Mouse (Mus musculus): ENCODE measurements around the gene Pttg1ip.

The Pttg1ip gene

DNA sequence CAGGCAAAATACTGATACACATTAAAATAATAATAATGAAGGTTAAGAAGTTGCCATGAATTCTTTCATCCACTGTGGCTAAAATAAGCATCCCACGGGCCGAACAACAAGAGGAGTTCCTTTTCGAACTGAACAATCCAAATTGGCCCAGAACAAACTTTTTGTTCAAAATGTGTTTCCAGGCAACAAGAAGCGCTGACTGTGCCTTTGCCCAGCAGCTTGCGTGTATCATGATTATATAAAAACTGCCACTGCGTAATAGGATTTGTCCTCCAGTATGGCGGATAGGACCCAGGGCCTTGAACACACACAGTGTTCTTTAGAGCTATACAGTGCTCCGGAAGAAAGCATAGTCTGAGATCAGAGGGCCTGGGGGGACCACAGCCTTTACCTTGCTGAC lies 27.1 kb downstream of the Pttg1ip start:
- no peak for DNase-seq

DNA sequence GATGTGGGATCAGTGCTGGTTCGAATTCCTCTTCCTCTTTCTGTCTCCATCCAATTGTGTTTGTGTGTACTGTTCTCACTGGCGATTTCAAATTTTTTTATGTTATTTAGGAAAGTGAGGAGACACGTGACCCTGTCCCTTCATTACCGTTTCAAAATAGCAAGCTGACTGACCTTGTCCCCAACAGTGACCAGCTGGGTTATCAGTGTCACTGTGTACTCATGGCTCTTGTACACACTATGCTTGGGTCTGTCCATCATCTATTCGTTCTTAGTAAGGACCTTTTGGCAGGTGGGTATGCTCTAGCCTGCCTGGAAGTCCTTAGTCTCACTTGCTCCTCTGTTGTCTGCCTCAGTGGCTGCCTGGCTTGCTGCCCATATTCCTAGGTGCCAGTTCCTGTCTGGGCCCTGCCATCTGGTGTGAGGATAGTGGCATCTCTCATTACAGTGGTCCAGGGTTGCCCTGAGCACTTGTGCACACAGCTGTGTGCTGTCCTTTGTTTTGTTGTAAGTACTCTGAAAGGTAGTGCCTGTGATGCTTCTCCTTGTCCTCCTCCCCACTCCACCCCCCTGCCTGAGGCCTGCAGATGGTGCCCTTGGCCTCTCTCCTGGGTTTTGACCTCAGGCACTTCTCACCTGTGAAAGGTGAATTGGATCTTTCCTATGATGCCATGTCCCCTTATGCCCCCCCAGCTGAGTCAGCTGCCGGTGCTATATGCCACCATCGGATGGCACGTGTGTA lies 28.9 kb downstream of the Pttg1ip start:
- no peak for DNase-seq

DNA sequence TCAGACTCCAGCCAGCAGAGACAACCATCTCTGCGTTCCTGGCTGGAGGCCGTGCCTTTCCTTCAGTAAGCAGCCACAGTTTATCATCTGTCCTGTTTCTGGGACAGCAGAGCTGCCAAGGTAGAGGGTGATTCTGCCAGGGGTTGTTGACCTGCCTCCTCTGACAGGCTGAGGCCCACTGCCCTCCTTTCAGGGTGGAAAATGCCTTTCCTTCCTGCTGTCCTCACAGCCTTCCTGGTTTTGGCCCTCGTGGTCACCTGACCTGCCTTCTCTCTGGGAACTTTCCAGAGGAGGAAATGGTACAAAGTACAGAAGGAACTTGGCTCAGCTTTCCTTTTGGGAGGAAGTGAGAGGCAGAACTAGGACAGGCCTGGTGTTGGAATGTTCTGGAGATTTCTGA lies 31.9 kb downstream of the Pttg1ip start:
- peak; percentile 99 for DNase-seq

DNA sequence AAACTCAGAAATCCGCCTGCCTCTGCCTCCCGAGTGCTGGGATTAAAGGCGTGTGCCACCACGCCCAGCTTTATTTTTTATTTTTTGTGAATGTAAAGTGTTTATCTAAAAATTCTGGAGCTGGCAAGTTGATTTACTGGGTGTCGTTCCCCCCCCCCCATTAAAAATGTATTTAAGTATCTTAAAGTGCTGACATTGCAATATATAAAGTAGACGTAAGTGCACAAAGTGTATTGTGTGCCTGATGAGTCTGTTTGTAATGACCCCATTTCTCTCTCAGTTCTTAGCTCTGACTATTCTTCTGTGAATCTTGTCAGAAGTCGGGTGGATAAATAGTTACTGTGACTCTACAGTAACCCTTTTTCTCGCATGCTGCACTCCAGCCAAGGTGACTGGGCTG lies 34.1 kb downstream of the Pttg1ip start:
- no peak for DNase-seq

DNA sequence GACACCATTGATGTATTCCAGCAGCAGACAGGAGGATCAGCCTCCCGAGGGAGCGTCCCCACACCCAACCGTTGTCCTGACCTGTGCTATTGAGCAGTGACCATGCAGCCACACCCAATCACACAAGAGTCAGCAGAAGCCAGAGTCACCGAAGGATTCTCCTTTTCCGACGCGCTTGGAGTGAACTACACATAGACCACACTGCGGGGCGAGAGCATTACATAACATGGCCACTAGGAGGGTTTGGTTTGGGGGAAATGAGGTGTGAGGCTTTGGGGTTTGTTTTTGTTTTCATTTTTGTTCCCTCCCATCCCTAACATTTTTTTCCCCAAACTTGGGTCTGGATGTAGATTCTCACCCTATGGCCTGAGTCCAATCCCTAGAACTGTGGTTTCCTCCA lies 34.6 kb downstream of the Pttg1ip start:
- no peak for DNase-seq

DNA sequence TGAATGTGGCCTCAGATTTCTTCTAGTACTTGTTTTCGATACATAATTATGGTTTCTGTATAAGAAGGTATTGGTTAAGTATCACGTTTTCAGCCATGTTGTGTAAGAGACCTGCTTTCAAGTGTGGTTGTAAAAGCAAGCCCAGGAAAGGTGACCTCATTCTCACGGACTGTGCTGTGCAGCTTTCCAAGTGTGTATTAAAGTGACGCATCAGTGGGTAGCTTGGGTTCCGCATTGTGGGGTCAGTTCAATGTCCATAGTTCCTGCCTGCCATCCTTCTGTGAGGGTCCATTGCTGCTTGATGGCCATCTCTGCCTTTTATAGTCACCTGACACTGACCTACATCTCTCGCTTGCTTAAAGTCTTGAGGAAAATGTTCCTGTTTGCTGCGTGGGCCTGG lies 35.4 kb downstream of the Pttg1ip start:
- DNase-seq, result no peak

DNA sequence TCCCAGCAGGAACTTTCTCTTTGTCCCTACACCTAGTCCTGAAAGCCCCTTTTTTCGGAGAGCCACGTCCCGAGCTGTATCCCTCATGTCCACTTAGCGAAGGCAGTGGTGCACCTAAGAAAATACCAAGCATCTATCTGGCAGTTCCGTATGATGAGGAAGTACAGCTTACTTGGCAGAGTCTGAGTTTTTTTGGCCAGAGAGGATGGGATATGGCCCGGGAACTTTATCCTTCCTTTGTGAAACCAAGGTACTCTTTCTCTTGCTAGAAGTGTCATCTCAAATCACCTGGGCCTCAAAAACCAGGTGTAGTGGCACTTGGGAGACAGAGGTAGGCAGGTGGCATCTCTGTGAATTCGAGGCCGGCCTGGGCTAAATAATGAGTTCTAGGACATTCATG lies 40.0 kb downstream of the Pttg1ip start:
- no peak for DNase-seq

DNA sequence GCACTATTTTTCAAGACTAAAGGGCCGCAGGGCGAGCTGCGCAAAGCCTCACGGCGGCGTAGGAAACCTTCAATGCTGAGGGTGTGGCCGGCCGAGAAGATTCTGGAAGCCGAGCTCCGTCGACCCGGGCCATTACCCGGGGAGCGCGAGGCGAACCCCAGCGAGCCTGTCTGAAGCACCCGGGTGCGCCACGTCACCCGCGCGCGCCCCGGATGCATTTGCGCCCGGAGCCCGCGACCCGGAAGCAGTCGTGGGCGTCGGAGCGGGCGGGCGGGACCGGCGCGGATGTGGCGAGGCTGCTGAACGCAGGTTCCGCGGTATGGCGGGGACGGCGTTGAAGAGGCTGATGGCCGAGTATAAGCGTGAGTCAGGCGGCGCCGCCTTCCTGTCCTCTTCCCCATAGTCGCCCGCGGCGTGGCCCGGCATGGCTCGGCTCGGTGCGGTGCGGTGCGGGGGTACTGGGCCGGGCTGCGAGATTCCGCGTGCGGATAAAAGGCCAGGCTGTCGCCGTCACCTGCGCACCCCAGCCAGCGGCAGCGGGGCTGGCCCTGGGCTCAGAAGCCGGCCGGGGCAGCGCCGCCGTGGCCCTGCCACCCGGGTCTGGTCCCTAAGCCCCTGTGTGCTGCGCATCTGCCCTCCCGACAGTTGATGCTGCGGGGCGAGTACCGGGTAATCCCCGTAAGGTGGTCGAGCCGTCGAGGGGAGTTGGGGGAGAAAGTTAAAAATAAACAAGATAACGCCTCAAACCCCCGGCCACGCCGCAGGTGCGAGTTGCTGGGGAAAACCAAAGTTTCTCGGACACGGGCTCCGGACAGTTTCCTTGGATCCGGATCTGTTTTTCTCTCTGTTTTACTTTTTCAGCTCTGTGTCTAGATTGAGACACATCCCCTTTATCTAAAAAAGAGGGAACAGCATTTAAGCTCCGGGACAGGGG lies 40.8 kb downstream of the Pttg1ip start, which contains the start of gene Ube2g2:
Ube2g2 (plus strand) TSS at position 221 of the 934 bp plus-strand sequence.
- peak; percentile 99 for DNase-seq

DNA sequence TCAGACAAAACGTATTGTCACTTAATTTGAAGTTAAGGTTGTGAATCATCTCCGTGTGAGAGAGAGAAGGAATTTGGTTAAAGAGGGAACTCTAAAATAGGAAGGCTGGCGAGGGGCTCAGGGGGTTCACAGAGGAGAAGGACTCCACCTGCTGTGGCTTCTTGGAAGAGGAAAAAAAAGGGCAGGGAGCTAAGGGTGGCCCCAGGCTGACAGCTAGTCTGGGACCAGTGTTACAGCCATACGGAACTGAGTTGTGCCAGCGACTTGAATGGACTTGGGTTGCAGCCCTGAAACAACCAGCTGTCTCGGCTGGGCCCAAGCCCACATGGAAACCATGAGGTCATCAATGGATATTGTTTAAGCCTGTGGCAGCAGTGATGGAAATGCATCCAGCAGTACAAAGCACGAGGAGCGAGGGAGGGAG lies 41.6 kb downstream of the Pttg1ip start:
- peak; percentile 97 for DNase-seq

DNA sequence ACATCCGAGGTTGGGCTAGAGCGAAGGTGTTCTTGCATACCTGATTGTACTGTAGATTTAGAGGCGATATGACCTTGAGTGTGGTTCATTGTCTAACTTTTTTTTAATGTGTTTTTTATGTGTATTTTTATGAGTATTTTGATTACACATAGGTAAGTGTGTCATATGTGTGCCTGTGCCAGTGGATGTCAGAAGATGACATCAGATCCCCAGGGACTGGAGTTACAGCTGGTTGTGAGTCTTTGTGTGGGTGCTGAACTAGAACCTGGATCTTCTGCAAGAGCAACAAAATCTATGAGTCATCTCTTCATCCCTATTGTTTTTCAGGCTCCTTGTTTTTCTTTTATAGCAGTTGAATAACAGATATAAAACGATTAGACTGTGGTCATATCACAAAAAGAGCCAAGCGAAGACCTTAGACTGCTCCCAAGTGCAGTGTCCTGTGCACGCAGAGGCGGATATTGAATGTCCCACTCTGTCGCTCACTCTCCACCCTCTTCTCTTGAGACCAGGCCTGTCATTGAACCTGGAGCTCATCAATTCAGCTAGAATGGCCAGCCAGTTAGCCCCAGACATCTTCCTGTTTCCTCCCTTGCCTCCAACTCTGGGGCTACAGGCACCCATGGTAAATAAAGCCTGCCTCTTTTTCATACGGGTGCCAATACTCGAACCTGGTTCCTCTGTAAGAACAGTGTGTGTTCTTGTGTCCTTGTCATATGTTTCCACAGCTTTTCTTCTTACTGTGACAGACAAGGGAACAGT lies 42.3 kb downstream of the Pttg1ip start:
- peak; percentile 92 for DNase-seq

DNA sequence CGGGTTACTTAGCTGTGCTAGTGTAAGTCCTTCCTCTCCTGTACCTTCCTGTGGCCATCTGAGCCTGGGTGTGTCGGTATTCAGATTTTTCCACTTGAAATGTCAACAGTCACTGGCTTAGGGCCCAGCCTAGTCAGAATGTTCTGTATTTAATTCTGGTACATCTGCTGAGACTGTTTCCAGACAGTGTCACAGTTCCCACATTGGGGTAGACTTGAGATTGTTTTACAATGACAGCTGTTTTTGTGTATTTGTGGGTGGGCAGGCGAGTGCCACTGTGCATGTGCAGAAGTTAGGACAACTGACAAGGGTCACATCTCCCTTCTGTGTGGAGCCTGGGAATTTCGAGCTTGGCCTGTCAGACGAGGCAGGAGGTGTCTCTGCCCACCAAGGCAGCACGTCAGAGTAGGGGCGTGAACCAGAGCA lies 43.1 kb downstream of the Pttg1ip start:
- DNase-seq, result peak; percentile 98

DNA sequence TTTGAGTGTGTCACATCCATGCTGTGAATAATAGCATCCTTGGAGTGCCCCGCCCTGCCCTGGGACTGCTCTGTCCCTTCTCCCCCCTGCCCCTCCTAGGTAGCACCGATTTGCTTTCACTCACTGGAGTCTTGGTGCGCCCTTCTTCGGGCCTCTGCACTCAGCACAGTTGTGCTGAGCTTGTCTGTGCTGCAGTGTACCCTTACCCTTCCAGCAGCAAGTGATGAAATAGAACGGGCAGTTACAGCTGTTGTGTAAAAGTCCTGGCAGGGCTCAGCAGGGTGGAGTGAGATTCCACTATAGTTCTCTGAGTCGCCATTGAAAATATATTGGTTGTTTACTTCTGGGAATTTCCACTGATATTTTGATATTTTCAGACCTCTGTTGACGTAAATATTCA lies 44.5 kb downstream of the Pttg1ip start:
- peak; percentile 94 for DNase-seq

DNA sequence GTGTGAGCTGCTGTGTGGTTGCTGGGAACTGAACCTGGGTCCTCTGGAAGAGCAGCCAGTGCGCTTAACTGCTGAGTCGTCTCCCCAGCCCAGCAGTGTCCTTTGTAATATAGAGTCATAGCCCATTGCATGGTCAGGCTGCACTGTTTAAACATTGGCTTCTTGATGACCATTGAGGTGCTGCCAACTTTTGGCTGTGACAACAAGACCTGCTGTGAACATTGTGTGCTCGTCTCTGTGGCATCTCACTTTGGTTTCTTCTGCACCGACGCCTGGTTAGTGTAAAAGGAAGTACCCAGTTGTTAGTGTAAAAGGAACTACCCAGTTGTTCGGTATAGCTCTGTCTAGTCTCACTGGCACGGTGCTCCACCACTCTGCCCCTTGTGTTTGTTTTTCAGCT lies 45.1 kb downstream of the Pttg1ip start:
- DNase-seq, result no peak

DNA sequence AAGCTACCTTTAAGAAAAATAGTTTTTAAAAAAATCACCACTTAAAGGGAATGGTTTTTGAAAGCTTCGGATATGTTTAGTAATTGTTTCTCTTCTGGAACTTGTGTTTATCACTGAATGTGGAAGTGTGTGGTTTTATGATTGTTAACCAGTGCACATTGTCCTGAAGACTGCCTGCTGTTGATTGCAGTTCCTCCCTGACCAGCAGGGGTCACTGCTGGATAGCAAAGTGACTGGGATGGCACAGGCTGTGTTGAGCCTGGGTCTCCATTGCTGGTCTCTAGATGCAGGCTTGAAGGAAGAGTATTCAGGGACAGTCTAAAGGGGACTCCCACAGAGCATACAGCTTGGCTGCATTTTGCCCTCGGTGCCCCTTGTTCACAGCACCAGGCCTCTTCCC lies 46.0 kb downstream of the Pttg1ip start:
- peak; percentile 95 for DNase-seq

DNA sequence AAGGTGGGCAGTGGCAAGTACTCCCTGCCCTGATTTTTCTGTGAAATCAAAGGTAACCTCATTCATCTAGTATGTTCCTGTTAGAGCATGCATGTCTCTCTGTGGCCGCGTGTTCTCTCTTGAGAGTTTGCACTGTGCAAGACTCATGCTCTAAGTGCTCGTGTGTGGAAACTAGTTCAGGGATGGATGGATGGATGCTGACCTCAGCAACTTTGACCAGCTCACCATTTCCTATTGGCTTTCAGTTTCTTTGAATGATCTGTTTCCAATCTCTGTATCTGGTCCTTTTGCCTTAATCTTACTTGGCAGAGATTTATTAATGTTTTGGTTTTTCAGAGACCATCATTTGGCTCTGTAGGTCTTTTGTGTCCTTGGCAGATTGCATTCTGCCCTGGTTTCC lies 47.6 kb downstream of the Pttg1ip start:
- peak; percentile 85 for DNase-seq

DNA sequence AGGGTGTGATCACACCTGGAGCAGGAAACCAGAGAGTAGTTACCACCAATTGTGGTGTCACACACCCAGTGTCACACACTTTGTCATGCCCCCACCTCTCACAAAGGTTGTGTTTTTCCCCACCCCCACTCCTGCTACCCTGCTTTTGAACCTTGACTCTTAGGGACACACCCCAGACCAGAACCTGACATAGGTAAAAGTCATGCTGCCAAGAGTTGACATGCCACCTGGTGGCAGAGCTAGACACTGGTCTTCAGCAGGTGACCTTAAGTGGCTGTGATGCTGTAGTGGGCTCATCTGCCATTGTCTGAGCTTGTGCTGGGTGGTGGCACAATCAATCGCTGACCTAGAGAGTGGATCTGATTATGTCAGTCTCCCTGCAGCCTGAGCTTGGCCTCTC lies 48.5 kb downstream of the Pttg1ip start:
- DNase-seq, result peak; percentile 85

DNA sequence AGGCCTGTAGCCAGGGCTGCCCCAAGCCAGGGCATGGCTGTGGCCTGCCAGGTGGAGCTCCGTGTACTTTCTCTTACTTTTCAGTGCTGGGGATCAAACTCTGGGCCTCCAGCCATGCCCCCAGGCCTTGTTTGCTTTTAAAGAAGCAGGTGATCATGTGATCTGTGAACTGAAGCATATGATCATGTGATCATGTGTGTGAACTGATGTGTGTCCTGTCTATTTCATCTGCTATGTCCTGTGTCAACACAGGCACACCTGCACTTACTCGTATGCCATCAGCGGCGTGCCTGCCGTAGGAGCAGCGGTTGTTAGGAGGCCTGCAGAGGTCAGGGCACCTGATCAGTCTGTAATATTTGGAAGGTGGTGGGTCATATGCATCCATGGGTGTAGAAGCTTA lies 52.5 kb downstream of the Pttg1ip start:
- DNase-seq, result no peak

DNA sequence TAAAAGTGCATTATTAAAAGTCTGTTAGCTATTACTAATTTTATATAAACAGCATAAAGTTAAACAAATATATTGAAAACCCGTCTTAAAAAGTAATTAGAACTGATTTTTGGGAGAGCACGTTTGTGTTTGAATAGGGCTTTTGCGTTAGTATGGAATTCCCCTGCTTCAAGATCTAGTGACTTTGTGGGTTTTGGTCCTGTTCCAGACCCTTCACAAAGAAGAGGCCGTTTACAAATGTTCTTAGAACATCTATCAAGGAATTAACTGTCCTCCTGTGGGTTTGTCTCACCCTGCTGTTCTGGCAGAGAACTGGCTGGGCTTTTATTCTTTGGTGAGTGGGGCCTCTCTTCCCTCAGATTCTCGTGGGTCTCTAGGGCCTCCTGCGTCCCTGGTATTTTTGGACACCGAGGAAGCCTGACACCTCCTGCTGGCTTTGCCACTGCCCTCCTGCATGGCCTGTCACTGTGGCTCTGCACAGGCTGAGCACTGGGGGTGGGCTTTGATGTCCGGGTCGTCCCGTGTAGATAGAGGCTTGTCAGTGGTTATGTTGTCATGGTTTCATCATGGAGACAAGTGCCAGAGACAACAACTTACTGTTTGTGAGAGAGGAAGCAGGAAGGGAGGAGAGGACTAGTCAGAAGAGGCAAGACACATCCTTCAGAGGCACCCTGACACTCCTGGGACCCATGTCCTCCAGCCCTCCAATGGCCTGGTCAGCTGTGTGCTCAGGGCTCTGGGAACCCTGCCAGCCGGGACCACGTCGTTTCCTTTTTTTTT lies 53.1 kb downstream of the Pttg1ip start:
- peak; percentile 96 for DNase-seq

DNA sequence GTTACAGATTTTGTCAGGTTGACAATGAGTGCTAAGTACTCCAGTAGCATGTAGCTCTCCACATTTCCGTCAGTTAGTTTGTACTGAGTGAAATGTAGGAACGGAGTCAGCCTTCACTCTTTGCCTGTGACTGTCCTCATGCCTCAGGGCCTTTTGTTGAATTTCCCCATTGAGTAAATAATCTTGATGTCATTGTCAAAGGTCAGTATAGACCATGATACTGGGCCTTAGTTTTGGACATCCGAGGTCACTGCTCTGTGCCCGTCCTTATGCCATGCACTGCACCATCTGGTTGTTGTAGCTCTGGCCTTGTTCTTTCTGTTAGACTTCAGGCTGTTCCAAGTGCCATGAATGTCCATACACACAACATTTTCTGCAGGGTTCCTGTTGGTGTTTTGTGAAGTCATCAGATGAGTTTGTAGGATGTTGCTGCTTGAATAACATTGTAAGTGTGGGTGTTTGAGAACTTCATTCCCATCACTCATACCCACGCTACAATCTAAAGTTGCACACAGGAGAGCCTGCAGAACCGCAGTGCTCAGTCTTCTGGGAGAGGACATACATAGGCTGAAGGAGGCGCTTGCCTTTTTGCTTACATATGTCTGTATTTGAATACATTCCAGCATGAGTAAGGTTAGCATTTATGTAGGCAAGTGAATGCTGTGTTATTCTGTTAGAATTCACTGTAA lies 54.9 kb downstream of the Pttg1ip start:
- no peak for DNase-seq

DNA sequence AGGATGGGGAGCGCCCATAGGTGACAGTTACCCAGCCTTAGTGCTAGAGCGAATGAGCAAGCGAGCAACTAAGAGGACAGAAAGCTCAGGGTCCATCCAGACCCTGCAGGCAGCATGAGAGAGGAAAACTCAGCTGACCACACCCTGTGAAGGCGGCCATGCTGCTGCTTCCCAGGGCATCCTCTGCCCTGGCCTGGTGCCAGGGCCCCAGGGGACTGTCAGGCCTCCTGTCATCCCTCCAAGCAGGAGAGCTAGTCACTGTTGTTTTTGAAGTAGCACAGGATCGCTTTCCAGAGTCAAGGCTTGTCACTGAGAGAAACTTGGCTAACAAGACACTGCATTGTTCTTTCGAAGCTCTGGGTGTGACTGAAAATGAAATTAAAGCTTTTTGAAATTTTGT lies 57.4 kb downstream of the Pttg1ip start:
- DNase-seq, result peak; percentile 86

DNA sequence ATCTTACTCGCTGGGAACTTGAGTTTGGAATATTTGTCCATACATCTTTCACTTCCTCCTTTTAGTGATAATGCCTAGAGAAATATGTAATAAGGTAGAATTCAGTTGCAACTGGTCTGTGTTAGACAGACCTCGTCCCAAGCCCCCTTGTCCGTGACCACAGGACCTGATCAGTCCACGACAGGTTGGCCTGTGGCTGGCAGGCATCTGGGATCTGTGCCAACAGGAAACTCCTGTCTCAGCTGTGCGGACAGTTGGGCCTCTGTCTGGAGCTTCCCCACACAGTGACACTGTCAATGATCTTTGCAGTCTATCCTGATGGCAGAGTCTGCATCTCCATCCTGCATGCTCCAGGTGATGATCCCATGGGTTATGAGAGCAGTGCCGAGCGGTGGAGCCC lies 61.6 kb downstream of the Pttg1ip start:
- DNase-seq, result no peak

DNA sequence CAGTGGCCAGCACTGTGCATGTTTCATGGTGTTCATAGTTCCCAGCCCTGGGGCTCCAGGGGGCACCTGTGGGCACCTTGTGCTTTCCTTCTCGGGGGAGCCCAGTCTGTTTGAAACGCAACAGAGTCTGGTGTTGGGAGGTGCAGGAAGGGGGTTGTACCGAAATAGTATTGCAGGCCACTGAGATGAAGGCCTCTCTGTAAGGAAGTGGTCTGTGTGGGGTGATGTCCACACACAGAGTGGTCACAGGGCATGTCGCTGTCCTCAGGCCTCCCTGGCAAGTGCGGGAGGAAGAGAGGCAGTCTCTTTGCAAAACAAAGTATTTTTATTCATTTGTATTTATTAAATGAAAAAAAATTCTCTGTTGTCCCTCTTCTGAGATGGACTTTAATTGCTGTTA lies 64.1 kb downstream of the Pttg1ip start:
- no peak for DNase-seq
